Mouse (Mus musculus) CH12.LX (cell line): ENCODE data around the gene Cd7.

Experiments used
- CTCF ChIP-seq, 2 experiments: IDR thresholded peaks in 1 of 2; conservative IDR thresholded peaks in 1 of 2; 2 replicates each; pipeline ENCODE4 v1.5.1; 2011 to 2012; ENCODE audit warnings: low read depth in 2 of 2, low read length in 2 of 2, improper control_type of control experiment in 1 of 2, inconsistent platforms in 1 of 2, mild to moderate bottlenecking in 1 of 2, moderate library complexity in 1 of 2
- E2F4 ChIP-seq: IDR thresholded peaks from 2 replicates; pipeline ENCODE4 v1.6.1; 2011; ENCODE audit warnings: low read depth, low read length, improper control_type of control experiment; ENCODE audit not compliant: insufficient replicate concordance
- MAX ChIP-seq: IDR thresholded peaks from 2 replicates; pipeline ENCODE4 v1.6.1; 2011; ENCODE audit warnings: low read length, improper control_type of control experiment
- RAD21 ChIP-seq: IDR thresholded peaks from 2 replicates; pipeline ENCODE4 v1.6.1; 2011; ENCODE audit warnings: low read depth, mild to moderate bottlenecking, low read length, improper control_type of control experiment, moderate library complexity

DNA sequence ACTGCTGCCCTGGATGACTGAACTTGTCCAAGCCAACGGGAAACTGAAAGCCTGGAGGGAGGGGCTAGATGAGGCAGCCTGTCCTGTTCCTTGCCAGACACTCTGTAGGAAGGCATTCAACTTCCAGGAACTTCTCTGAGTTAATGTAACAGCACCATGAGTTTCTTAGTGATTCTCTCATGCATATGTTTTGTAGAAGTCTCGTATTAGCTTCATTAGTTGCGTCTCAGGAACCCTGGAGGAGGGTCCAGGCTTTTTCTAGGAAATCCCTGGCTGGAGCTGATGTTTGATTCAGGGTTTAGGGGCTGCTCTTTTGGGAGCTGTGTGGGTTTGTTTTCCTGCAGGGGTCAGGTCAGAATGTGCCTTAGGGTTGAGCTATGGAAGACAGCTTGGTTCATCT lies 41.9 kb upstream of the Cd7 start, which contains the start of gene Sectm1a:
- TF ChIP-seq RAD21 (no peak), CTCF (conservative IDR thresholded peaks at IDR 0.05 in 1 of 2, IDR thresholded peaks at IDR 0.05 in 1 of 2; ENCODE audit: low read depth in 2 of 2, low read length in 2 of 2) (no peak), E2F4 (no peak), MAX (no peak)
